Mouse (Mus musculus): ENCODE measurements around the gene Tff3.

GRCm38 (mm10) chr17:31169796-31170195, 40.4 kb upstream of the Tff3 start:
- TF ChIP-seq EP300 (IDR thresholded peaks at IDR 0.05; ENCODE audit: insufficient read depth, low read depth, low read length) (no peak), POLR2A (IDR thresholded peaks at IDR 0.05; ENCODE audit: insufficient read depth, low read depth, low read length) (no peak)

All from heart, adult 2 months (tissue).